ENCODE assay signal across 8 mouse cellular contexts in the genomic region with DNA sequence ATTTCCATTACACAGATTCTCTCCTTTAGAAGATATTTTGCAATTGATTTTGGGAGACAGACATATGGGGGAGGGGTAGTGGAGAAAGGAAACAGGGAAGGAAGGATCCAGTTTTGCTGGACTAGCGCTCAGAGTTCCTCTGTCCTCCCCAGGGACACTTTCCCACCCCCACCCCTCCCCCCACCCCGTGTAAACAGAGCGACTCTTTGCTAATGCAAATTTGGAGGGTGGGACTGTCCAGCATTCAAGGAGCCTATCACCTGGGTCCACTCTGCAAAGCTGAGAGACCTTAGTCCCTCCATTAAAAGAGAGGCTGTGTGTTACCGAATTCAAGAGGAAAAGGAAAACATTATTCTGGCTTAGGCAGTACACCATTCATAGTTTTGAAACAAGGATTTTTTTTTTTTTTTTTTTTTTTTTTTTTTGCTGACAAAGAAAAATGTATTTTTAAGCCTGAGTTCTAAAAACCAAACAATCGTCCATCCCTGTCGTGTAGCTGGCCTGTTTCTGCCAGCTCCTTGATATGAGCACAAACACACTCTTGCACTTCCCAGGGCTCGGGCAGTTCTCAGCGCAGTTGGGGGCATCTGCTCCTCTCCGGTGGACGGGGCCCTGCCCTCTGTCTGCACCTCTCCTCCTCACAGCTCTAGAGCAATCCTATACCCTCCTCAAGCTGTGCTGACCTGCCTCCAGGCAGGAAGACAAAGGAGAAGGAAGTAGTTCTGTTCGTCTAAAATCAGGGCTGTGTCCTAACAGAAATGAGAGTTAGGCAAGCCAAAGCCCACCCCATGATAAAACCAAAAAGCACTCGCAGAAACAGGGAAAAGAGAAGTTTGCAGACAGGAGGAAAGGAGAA.
DNase-seq lines count a peak whose midpoint lies in the region; ATAC-seq and TF ChIP-seq lines count a peak whose summit lies in the region.

No protein-coding gene starts in this region.

- peak overlapping the region; percentile 10; the same call in 1 of the 2 replicates for H3K4me3 ChIP-seq in kidney, embryonic 15.5 days (replicated peaks)
- no peak overlapping the region for H3K4me3 ChIP-seq in forebrain, embryonic 11.5 days (ENCODE audit: low read depth, low read length)
- no peak overlapping the region for H3K4me3 ChIP-seq in hindbrain, postnatal 0 days (ENCODE audit: low read length)
- H3K4me3 ChIP-seq in midbrain, embryonic 11.5 days (ENCODE audit: low read depth, low read length): no peak overlapping the region

- no peaks in the 10 kb centered on the region for H3K36me3 ChIP-seq in kidney, embryonic 15.5 days
- no peaks in the 10 kb centered on the region for H3K36me3 ChIP-seq in forebrain, embryonic 11.5 days (ENCODE audit: control insufficient read depth, insufficient read depth, low read length)
- H3K36me3 ChIP-seq in hindbrain, postnatal 0 days (ENCODE audit: insufficient read depth, low read length): no peaks in the 10 kb centered on the region
- no peaks in the 10 kb centered on the region for H3K36me3 ChIP-seq in midbrain, embryonic 11.5 days (ENCODE audit: control insufficient read depth, insufficient read depth, low read length)

- H3K9ac ChIP-seq in kidney, embryonic 15.5 days: no peak overlapping the region
- H3K9ac ChIP-seq in forebrain, embryonic 11.5 days (ENCODE audit: low read length): peak overlapping the region; percentile 43
- 0 out of 2 replicates have a peak overlapping the region, but pooled peaks have one; percentile 13 for H3K9ac ChIP-seq in hindbrain, postnatal 0 days (replicated peaks; ENCODE audit: low read length)
- peak overlapping the region; percentile 47; the same call in 1 of the 2 replicates for H3K9ac ChIP-seq in midbrain, embryonic 11.5 days (ENCODE audit: low read length)

- no peaks in the 10 kb centered on the region for H3K9me3 ChIP-seq in kidney, embryonic 15.5 days (replicated peaks)
- no peaks in the 10 kb centered on the region for H3K9me3 ChIP-seq in forebrain, embryonic 11.5 days (ENCODE audit: control insufficient read depth, low read length)
- no peaks in the 10 kb centered on the region for H3K9me3 ChIP-seq in hindbrain, postnatal 0 days (ENCODE audit: low read length)
- no peaks in the 10 kb centered on the region for H3K9me3 ChIP-seq in midbrain, embryonic 11.5 days (ENCODE audit: control insufficient read depth, low read length)

- peak; percentile 86 for ATAC-seq in kidney, embryonic 15.5 days (replicated peaks; ENCODE audit: low FRiP score)
- ATAC-seq in forebrain, embryonic 11.5 days (replicated peaks; ENCODE audit: low FRiP score): peak; percentile 66
- peak; percentile 45; the same call in 1 of the 2 replicates for ATAC-seq in hindbrain, postnatal 0 days
- ATAC-seq in midbrain, embryonic 11.5 days (ENCODE audit: low FRiP score): peak; percentile 75; the same call in 1 of the 2 replicates
- ATAC-seq in inflammation-experienced regulatory T-cells, adult 6 months: no peak
- no peak for ATAC-seq in frontal cortex, adult (ENCODE audit: low TSS enrichment)

- H3K4me1 ChIP-seq in kidney, embryonic 15.5 days: peaks cover 14% of the 10 kb centered on the region
- peaks cover 7% of the 10 kb centered on the region; the same call in 1 of the 2 replicates for H3K4me1 ChIP-seq in forebrain, embryonic 11.5 days (replicated peaks; ENCODE audit: control insufficient read depth, insufficient read depth, low read length)
- peaks cover 9% of the 10 kb centered on the region for H3K4me1 ChIP-seq in hindbrain, postnatal 0 days (ENCODE audit: insufficient read depth, low read length)
- H3K4me1 ChIP-seq in midbrain, embryonic 11.5 days (ENCODE audit: control insufficient read depth, insufficient read depth, low read length): peaks cover 10% of the 10 kb centered on the region

- no peak for DNase-seq in kidney, adult 8-10 months
- DNase-seq in forebrain, embryonic 11.5 days (ENCODE audit: low spot score): no peak
- no peak for DNase-seq in hindbrain, postnatal 0 days (ENCODE audit: low spot score)
- DNase-seq in midbrain, embryonic 11.5 days (ENCODE audit: low spot score, missing footprints): peak; percentile 85
- DNase-seq in layer of hippocampus, postnatal 10 days (ENCODE audit: low spot score in 2 of 2): no peak

- H3K27ac ChIP-seq in kidney, embryonic 15.5 days: peak overlapping the region; percentile 24; the same call in 1 of the 2 replicates
- H3K27ac ChIP-seq in forebrain, embryonic 11.5 days (ENCODE audit: low read depth, low read length): no peak overlapping the region
- H3K27ac ChIP-seq in hindbrain, postnatal 0 days: peak overlapping the region; percentile 48; the same call in 1 of the 2 replicates
- no peak overlapping the region; the same call in 1 of the 2 replicates for H3K27ac ChIP-seq in midbrain, embryonic 11.5 days (ENCODE audit: low read depth, low read length)

- peak overlapping the region; percentile 47 for H3K4me2 ChIP-seq in kidney, embryonic 15.5 days
- peak overlapping the region; percentile 16; the same call in 1 of the 2 replicates for H3K4me2 ChIP-seq in forebrain, embryonic 11.5 days (ENCODE audit: low read depth, low read length, severe bottlenecking)
- H3K4me2 ChIP-seq in hindbrain, postnatal 0 days (ENCODE audit: low read depth, low read length): peak overlapping the region; percentile 44
- peak overlapping the region; percentile 17; the same call in 1 of the 2 replicates for H3K4me2 ChIP-seq in midbrain, embryonic 11.5 days

- 4% methylated on average over 12 of the region's 12 CpGs for WGBS in kidney, embryonic 15.5 days
- 2% methylated on average over 12 of the region's 12 CpGs for WGBS in forebrain, embryonic 11.5 days
- WGBS in hindbrain, postnatal 0 days: 3% methylated on average over 12 of the region's 12 CpGs
- WGBS in midbrain, embryonic 11.5 days: 6% methylated on average over 12 of the region's 12 CpGs

- no peaks in the 10 kb centered on the region for H3K27me3 ChIP-seq in kidney, embryonic 15.5 days
- no peaks in the 10 kb centered on the region for H3K27me3 ChIP-seq in forebrain, embryonic 11.5 days (ENCODE audit: control insufficient read depth, insufficient read depth, low read length)
- H3K27me3 ChIP-seq in hindbrain, postnatal 0 days (ENCODE audit: insufficient read depth, low read length): no peaks in the 10 kb centered on the region
- no peaks in the 10 kb centered on the region for H3K27me3 ChIP-seq in midbrain, embryonic 11.5 days (ENCODE audit: control insufficient read depth, insufficient read depth, low read length)

- no peak for TF ChIP-seq CTCF in hindbrain, postnatal 0 days (IDR thresholded peaks at IDR 0.05; ENCODE audit: low read depth)

Comparison
In these comparisons a context has a peak if more than half of its experiments do, and no peak if none do; other contexts are left out.
1. ATAC-seq: peak in kidney, embryonic 15.5 days (single experiment), forebrain, embryonic 11.5 days (single experiment), hindbrain, postnatal 0 days (single experiment) and midbrain, embryonic 11.5 days (single experiment); none in inflammation-experienced regulatory T-cells, adult 6 months (single experiment) and frontal cortex, adult (single experiment).
2. H3K27ac ChIP-seq: peak in kidney, embryonic 15.5 days (single experiment) and hindbrain, postnatal 0 days (single experiment); none in forebrain, embryonic 11.5 days (single experiment) and midbrain, embryonic 11.5 days (single experiment).
3. Peak in every context shown above with its lines, with median percentiles within 50 percentile points of each other: H3K4me2 ChIP-seq.